Mouse (Mus musculus) urinary bladder, postnatal 14 days (tissue): Measurements from ENCODE around the gene Fam206a.
A peak's percentile ranks its signal among the peaks of the same experiment; 100 is the strongest.

ENCODE experiments used
- DNase-seq: peaks from one replicate; pipeline ENCODE4 v3.0.0; 2021; ENCODE audit warnings: low spot score

The Fam206a gene

DNA sequence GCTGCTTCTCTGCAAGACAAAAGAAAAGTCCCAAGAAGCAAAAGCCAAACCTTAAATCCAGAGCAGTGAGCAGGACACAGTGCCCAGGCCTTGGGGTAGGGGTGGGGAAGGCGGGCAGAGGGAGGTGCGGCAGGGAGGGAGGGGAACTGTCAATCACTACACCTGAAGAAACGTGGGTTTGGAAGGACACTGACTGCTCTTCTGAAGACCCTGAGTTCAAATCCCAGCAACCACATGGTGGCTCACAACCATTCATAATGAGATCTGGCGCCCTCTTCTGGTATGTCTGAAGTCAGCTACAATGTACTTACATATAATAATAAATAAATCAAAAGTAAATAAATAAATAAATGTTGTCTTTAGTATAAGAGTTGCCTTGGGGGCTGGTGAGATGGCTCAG lies 42.8 kb downstream of the Fam206a start:
- DNase-seq = no peak

DNA sequence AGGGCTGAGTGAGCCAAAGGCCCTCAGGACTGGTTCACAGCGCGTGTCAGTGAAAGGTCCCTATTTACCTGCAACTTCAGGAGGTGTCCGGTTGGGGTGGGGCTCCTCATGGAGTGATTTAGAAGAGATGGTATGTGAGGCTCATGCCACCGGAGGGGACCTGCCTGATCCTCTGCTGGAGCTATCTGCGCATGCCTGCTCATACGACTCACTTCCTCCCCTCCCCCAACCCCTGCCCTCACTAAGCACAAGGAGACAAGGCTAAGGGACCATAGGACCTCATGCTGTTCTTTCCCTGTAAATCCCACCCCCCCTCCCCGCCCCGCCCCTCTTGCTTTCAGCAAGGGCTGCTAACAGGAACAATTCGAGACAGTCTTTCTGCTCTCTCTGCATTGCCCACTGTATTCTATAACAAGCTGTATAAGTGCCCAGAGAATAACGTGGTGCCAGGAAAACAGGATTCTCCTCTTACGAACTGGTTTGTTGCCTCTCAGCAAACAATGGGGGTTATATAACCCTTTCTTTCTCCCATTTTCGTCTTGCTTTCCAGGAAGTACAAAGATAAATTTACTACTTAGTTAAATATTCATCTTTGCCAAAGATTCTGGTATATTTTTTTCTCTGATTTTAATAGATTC lies 43.9 kb downstream of the Fam206a start:
- DNase-seq = no peak

DNA sequence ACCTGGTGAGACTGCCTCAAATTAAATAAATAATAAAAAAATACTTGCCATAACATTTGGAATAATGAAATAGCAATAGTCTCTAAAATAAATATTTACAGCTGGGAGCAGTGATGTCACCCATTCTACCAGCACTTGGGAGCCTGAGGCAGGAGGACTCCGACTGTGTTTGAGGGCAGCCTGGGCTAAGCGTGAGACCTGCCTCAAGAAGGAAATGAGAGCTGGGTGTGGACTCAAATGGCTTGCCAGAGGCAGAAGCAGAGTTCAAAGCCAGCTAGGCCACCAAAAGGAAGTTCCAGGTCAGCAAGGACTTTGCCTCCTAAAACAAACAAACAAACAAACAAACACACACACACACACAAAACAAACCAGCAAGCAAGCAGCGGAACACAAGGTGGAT lies 45.3 kb downstream of the Fam206a start:
- DNase-seq = no peak

DNA sequence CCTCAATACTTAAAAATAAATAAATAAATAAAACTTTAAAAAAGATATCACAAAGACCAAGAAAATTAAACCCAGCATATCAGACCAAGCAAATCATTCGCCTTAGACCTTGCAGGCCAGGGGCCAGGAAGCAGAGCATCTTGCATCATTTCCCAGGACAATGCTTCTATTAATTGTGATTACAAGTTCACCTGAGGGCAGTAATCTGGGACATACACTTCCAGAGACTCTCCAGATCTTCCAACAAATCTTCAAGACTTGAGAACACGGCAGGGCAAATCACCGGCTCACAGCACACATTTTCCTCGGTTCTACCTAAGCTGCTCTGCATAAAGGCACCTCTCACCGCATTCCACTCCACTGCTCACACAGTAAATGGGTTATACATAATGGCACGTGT lies 45.9 kb downstream of the Fam206a start:
- no peak for DNase-seq

DNA sequence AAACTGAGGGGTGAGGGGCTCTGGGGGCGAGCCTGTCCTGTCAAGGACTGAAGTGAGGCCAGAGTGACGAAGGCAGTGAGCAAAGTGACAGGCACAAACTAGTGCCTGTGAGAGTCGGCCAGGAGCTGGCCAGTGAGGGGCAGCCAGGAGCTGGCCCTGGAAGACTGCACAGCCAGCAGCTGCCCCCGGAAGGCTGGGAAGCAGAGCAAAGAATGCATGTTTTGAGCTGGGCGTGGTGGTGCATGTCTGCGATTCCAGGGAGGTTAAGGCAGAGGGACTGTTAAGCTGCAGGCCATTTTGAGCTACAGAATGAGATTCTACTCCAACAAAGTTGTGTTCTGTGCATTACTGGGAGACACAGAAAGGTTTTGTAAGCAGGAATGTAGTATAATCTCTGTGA lies 48.6 kb downstream of the Fam206a start:
- peak; percentile 38 for DNase-seq

DNA sequence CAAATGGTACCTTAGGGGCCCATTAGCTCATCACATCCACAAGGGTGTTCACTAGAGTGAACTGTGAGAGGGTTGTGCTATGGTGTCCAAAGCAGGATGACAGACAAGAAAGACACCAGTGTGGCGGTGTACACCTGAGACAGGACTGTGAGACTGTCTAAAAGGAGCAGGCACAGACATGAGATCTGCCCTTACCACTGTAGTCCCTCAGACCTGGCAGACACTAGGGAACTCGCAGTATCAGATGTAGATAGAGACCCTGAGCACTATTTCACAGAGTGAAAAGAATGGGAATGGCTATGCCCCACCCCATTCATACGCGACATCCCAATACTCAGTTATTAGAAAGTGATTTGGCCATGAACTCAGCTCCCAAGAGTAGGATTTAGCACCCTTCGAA lies 53.8 kb downstream of the Fam206a start:
- no peak for DNase-seq

GRCm38 (mm10) chr4:56856371-56856949 lies 54.3 kb downstream of the Fam206a start:
- no peak for DNase-seq

DNA sequence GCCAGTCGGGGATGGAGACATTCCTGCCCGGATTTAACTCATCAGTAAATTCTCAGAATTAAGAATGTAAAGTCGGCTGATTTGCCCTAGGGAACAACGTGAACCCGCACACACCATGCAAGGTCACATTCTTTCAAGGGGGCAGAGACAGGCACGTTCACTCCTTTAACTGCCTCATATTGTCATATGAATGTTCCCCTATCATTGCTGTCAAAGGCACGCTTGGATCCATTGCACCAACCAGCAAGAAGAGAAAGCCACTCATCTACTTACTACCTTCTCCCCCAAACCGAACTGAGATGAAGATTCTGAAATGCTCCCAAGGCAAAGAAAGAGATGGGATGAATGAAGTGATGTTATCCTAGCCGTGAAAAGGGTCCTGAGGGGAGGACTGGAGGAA lies 56.6 kb downstream of the Fam206a start:
- no peak for DNase-seq
